Mouse (Mus musculus) adrenal gland, postnatal 36 days (tissue): ENCODE results near the gene Laptm5. TPM values are rescaled to one million over a fixed set of nuclear protein-coding genes. Genes with fewer than 3 reads are reported as not detected.

Experiments
- DNase-seq, 2 experiments: peaks; one replicate each; pipeline ENCODE4 v3.0.0; 2021; ENCODE audit warnings: mixed read lengths in 1 of 2
- total RNA-seq, 2 experiments: library from RNA; stranded (reverse); gene quantifications; 2 replicates each; pipeline ENCODE4 v1.2.3; 2021

Laptm5 gene
- total RNA-seq, 2 experiments from 2014 or later: 21.7 to 31.3 TPM

GRCm38 (mm10) chr4:130899383-130899781 is 13.5 kb upstream of the Laptm5 start:
- DNase-seq: no peak

GRCm38 (mm10) chr4:130899782-130900427 is 13.0 kb upstream of the Laptm5 start:
- no peak for DNase-seq

- DNase-seq: no peak
Observed at GRCm38 (mm10) chr4:130900746-130901145, 12.2 kb upstream of the Laptm5 start.

DNA sequence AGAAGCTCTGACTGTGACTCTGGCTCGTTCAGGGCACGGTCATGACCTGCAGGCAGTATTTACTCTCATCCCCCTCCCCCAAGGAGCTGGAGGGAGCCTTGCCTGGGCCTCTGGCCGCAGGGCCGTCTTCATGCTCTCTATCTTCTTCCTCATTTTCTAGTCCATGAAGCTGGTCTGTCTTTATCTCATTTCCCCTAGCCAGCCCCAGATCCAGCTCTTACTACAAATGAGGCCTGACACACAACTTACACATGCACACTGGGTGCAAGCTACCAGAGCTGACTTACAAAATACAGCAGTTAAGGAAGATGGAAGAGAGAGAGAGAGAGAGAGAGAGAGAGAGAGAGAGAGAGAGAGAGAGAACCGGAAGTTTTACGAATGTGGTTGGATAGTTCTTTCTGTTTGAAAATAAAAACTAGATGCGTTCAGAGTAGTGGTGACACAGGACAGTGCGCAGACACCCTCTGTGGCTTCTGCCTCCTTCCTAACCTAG is 10.6 kb upstream of the Laptm5 start:
- no peak for DNase-seq

DNA sequence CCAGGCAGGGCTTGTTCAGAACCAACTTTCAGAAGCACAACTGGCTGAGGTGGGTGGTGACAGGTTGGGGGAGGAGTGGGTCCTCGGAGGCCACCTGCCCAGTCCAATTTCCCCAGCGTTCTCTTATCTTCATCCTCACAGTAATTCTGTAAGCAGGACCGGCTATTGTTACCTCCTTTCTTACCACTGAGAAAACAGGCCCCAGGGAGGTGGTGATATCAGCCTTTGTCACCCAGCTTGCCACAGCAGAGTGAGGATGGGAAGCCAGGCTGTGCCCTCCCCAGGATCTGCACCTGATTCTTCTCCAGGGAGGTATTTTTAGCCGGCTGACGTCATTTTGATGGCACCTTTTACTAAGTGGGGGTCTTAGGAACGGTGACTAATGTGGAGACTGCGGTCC is 7.9 kb upstream of the Laptm5 start:
- no peak for DNase-seq

GRCm38 (mm10) chr4:130905882-130906281 is 7.0 kb upstream of the Laptm5 start:
- no peak for DNase-seq

- DNase-seq: peak; percentile 53 to 72
Observed at GRCm38 (mm10) chr4:130906296-130906695, 6.6 kb upstream of the Laptm5 start.

- DNase-seq: no peak
Observed at GRCm38 (mm10) chr4:130907200-130908069, 5.5 kb upstream of the Laptm5 start.

DNA sequence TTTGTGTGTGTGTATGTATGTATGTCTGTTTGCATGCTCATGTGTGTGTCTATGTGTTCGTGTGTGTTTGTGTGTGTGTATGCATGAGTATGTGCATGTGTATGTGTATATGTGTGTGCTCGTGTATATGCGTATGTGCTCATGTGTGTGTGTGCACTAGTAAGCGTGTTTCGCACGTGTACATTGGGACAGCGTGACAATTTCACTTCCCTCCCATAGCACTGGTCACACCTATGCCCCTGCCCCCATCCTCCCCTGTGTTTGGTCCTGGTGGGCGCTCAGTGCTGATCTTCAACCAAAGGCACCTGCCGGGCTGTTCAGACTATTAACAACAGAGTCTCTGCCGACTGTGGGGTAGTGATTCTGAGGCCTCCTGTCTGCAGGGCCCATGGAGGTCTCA is 4.8 kb upstream of the Laptm5 start:
- no peak for DNase-seq

GRCm38 (mm10) chr4:130909167-130909874 is 3.6 kb upstream of the Laptm5 start:
- no peak for DNase-seq

- no peak for DNase-seq
Observed at GRCm38 (mm10) chr4:130910666-130911065, 2.3 kb upstream of the Laptm5 start.

DNA sequence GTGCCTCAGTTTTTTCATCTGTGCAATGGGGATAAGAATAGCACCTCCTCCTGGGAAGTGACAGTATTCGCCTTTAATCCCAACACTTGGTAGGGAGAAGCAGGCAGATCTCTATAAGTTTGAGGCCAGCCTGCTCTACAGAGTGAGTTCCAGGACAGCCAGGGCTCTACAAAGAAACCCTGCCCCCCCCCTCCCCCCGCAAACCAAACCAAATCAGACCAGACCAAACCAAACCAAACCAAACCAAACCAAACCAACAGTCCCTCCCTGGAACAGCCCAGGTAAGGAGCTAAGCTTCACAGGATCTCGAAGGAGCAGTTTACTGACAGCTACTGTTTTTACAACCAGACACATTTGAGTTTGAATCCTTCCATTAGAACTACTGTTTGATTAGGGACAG is 299 bp upstream of the Laptm5 start:
- DNase-seq: no peak

DNA sequence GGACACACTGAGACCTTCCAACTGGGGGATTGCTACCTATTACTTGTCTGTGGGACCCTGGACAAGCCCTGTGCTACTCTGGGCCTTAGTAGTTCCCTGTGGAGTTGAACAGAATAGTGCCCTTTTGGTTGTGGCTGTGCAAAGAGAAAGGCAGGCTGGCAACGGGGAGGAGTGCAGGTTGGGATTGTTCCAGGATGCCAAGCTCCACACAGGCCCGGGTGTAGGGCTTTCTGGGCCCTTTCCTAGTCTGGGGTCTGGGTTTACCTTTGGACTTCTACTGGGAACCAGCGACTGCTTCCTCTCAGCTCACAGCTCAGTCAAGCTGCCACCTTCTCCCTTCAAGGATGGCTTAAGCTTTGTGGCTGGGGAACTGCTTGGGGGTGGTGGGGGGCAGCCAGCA is 586 bp downstream of the Laptm5 start:
- DNase-seq: no peak

DNA sequence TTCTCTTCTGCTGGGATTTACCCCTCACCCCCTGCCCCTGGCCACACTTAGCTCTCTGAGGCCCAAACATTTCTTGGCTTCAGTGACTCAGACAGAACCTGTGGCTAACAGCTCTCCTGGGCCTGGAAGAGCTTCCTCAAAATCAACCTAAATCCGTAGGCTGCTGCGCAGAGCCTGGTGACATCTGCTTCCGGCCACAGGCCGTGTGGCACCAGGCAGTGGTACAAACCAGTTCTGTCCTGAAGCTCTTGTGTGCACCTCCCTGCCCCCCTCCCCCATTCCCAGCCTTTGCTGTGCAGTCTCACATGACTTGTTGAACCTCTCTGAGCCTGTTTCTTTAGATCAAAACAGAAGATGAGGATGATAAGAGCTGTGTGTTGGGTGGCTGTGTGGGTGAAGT is 1.1 kb downstream of the Laptm5 start:
- DNase-seq: peak in 1 of 2 experiments; percentile 18

DNA sequence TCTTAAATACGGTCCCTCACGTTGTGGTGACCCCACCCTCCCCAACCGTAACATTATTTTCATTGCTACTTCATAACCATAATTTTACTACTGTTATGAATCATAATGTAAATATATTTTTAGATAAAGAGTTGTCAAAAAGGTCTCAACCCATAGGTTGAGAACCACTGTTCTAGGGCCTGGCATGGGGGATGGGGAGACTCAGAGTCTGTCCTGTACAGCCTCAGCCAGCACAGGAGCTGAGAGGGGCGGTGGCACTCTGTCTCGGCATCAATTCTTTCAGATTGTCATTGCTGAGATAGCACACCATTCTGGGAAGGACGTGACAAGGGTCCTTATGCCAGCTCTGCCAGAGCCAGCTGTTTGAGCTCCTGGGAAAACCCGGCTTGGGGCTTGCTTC is 1.6 kb downstream of the Laptm5 start:
- no peak for DNase-seq

DNA sequence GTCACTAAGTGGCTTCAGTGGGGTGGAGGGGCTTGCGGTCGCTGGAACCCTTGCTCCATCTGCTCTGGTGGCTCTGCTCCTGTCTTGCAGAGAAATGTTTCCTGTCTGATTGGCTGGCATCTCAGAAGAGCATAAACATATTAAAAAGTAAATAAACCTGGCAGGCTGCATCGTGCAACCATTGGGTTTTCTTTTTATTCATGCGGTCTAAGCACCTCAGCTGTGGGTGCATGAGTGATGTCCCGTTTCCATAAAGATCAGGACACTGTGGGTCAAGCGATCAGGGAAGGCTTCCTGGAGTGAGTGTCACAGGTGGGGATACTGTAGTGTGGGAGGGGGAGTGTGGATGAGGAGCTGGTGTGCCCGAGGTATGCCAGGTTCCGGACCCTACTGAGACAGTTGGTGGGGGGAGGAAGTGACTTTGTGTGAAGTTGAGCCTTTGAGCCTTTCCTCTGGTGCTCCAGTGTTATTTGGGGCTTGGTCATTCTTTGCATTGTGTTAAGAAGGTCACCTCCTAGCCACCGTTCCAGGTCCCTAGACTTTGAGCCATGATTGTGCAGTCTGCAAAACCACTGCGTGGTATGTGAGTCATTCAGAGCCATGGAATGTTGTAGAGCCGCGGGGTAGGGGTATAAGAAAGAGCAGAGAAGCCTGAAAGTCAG is 2.2 kb downstream of the Laptm5 start:
- no peak for DNase-seq

DNA sequence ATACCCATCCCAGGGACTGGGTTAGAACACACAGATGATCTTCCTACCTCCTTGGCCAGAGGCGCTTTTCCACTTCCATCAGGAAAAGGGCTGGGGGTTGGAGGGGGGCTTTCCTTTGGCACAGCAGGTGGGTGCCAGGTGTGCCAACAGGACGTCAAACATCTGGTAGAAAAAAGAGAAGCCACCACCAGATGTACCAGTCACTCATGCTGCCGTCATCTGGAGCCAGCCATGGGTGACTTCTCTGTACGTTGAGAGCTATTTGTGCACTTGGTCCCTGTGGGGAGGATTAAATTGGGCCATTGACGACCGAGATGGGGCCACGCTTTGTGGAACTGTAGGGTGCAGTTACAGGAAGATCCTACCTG is 2.7 kb downstream of the Laptm5 start:
- DNase-seq: no peak

DNA sequence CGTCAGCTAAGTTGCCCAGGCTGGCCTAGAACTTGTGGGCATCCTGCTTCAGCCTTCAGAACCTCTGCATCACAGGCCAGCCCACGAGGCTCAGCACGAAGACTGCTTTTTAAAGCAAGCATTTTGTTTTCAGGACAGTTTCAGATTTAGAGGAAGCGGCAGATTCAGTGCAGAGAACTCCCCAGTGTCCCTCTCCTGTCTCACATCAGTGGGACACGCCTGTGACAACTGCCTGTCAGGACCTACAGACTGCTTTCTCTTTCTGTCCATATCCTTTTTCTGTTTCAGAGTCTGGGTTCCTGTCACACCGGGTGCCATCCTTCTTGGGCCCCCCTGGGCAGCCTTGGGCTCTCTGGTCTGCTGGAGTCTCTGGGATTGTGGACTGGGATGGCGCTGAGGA is 3.7 kb downstream of the Laptm5 start:
- DNase-seq: no peak

GRCm38 (mm10) chr4:130917564-130917963 is 4.6 kb downstream of the Laptm5 start:
- DNase-seq: peak; percentile 17

- no peak for DNase-seq
Observed at GRCm38 (mm10) chr4:130918805-130919749, 6.2 kb downstream of the Laptm5 start.

- DNase-seq: no peak
Observed at GRCm38 (mm10) chr4:130919750-130920356, 6.9 kb downstream of the Laptm5 start.
